Mouse (Mus musculus) right cerebral cortex, postnatal 4 days (tissue): Measurements from ENCODE around the gene Tgm6.
A peak's percentile ranks its signal among the peaks of the same experiment; 100 is the strongest.

Experiments used
- DNase-seq: peaks from one replicate; pipeline ENCODE4 v3.0.0-alpha.2; 2022

Tgm6 gene

DNA sequence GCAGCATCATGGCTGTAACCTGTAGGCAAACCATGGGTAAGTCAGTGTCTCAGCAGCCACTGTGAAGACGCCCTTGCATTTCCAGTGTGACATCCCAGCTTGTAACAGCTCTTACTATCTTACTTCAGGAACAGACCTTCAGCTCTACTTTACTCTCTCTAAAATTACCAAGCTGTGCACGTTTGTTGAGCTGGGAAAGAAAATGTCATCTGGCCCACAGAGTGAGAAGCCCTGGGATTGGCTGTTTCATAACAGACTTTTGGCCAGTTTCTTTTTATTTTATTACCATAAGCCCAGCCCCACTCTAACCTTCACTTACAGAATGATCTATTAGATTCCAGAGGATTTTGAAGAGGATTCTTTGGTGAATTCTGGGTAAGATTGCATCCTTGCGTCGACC is at the start of gene Tgm6:
TSS of gene Tgm6 (plus strand) at position 301 of the 400 bp plus-strand sequence.
- DNase-seq = no peak

DNA sequence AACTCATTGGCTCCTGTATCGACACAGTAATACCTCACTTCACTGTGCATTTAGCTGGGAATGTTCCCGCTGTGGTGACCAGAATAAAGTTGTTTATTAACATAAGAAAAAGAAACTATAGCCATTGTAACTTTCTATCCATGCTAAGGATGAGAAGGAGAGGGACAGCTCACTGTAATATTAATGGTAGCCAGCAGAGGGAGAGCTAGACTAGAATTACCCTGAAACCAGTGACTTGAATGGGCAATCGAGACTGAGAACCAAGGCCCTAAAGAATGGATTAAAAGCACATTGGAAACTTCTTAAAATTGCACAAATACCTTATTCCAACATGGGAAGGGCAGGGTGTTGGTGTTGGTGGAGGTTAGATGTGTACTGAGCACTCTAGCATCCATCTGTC is 44.0 kb upstream of the Tgm6 start:
- peak; percentile 33 for DNase-seq

DNA sequence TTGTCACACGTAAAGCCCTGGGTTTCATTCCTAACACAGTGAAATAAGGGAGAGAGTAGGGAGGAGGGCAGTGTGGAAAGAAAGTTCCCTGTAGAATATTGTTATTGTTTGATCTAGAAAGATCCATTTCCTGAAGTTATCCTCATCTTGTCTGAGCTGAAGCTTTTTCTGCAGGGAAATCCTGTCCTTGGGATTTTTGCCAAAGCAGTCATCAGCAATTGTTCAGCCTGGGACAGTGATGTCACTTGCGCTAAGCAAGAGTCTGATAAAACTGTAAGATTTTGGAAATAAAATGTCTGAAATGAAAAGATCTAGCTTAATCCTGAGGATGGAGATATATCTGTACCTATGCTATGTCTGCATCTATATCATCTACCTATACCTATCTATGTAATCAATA is 41.8 kb upstream of the Tgm6 start:
- no peak for DNase-seq

DNA sequence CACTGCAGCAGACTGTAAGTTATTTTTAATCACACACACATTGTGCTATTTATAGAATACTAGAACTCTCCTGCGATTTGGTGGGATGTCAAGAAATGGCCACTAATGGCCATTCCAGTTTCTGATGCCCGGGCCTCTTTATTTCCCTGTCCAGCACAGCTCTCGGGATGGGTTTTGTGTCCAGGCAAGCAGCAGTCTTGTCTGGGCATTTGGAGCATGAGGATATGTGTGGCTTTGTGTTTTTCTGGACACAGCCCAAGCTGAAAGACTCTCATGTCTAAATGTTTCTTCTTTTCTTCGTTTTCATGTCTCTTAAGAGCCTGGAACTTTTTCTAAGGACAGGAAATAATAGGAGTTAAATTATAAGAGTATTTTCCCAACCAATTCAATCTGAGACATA is 588 bp downstream of the Tgm6 start:
- DNase-seq = no peak

DNA sequence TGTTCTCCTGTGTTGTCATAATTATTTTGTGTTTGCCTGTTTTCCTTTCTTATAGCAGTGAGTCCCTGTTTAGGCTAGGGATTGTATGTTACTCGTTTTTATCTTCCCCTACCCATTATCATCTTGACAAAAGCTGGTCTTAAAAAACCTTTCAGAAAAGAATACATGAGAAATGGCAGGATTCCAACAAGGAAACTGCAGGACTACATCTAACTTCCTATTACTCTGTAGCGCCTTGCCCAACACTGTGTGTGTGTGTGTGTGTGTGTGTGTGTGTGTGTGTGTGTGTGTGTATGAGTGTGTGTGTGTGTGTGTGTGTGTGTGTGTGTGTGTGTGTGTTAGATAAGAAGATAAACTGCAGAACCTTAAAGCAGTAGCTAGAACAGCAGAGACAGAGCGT is 1.2 kb downstream of the Tgm6 start:
- DNase-seq = no peak

DNA sequence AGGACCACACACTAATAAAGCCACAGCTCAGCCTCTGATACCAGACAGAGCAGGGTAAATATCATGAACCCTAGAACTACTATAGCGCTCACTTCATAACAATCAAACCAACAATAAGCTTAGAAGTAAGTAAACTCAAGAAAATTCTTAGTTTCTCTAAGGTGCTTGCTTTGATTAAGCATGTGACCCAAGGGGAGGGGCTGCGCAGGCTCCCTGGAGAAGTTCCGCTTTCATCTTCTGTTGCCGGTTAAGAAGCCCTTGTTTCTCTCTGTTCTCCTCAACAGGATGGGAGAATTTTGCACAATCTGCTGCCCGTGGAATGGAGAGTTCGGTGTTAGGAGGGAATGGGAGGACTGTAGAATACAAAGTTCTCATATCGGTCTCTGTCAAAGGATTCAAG is 6.4 kb downstream of the Tgm6 start:
- DNase-seq = no peak

DNA sequence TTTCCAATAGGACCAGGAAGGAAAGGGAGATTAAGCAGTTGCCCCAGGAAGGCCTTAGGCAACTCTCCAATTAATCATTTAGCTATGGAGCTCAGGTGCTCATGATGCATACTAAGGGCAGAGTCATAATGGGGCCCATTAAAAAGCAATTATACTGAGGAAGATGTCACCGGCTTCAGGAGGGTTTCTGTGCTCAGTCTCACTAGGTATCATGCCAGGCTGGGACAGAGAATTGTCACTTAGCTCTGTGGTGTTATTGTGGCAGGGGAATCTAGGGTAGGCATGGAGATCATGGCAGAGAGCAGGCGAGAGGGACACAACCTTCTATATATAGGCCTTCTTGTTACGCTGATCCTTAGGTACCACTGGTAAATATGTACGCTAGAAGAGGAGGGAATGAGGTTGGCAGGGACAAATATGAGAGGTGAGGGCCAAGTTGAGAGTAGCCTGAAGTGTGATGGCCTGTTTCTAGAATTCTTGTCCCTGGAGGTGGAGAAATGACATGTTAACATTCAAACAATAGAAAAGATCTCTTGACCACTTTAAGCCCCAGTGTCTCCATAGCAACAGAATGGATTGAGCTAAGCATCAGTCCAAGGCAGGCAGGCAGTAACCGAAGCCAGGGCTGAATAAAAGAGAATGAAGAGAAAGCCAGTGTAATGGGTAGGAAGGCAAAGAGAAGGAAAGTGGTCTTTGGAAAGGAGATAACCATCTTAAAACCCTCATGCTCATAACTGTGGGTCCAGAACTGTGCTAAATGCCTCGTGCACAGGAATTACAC is 13.3 kb downstream of the Tgm6 start:
- no peak for DNase-seq

DNA sequence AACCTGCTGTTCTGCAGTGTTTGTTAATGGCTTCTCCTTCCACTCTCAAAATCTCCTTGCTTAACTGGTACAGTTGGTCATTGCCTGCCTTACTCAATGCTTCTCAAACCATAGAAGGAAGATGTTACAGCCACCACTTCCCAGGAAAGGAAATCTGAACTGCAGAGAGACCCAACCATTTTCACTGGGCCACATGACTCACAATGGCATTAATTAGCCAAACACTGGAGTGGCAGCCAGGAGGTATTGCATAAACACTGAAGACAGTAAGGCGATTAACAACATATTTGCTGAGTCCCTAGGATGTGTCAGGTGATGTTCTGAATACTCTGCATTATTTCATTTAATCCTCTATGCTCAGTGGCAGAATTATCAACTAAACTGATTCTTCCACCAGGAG is 13.9 kb downstream of the Tgm6 start:
- DNase-seq = no peak

DNA sequence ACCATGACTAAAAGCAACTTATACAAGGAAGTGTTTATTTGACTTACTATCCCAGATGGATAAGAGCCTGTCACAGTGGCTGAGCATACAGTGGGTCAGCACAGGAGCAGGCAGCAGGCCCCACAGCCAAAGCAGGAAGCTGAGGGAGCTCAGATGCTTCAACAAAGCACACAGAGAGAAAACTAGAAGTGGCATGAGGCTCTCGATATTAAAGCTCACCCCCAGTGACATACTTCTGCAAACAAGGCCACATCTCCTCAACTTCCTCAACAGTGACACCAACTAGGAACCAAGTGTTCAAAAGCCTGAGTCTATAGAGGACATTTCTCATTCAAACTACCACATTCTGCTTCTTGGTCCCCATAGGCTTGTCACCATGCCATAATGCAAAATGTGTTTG is 17.5 kb downstream of the Tgm6 start:
- DNase-seq = no peak

DNA sequence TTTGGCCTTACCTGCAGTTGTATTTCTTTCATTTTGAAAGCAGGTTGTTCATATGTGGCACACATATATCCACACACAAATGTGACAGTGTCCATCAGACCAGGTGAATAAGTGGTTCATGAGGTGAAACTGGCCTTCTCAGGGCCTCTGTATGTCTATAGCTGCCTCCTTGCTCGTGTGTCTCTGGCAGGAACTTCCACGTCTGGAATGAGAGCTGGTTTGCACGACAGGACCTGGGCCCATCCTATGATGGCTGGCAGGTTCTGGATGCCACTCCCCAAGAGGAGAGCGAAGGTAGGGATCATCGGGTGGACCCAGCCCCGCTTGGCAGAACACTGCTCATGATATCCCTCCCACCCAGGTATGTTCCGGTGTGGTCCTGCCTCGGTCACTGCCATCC is 30.8 kb downstream of the Tgm6 start:
- no peak for DNase-seq

DNA sequence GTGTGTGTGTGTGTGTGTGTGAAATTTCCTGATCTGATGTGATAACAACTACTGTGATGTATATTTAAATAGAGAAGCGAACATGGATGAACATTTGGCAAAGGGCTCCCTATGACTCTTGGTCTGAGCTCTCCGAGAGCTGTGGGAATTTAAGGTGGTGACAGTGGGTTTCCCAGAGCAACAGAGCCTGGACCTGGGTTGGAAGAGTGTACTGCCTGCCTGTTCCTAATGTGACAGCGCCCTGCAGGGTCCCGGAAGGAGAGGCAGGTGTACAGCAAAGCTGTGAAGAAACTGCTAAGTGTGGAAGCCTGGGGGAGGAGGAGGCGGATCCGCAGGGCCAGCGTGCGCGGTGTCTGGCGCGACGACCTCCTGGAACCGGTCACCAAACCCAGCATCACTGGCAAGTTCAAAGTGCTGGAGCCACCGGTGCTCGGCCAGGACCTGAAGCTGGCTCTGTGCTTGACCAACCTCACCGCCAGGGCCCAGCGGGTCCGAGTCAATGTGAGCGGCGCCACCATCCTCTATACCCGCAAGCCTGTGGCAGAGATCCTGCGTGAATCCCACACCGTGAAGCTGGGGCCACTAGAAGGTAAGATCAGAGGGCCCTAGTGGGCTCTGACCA is 32.6 kb downstream of the Tgm6 start:
- no peak for DNase-seq

DNA sequence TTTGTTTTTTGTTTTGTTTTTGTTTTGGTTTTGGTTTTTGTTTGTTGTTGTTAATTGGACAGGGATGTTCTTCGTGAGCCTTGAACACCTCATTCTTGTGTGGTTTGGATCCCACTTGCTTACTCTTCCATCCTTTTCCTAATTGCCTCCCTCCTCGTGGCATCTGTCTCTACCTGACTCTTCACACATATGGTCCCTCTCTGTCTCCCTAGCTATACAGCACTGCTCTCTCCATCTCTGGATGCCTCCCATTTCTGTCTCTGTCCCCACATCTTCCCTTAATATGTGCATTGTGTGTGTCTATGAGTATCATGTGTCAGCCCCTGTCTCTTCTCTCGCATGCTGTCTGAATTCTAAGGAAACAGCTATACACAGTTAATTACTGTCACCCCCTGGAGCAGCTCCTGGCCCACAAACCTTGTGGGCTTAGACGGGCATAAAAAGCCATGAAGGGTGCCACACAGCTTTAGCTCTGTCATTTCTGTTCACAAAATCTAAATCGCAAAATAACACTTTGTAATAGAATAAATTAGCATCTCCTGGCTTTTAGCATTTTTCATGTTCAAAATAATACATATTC is 34.0 kb downstream of the Tgm6 start:
- no peak for DNase-seq

DNA sequence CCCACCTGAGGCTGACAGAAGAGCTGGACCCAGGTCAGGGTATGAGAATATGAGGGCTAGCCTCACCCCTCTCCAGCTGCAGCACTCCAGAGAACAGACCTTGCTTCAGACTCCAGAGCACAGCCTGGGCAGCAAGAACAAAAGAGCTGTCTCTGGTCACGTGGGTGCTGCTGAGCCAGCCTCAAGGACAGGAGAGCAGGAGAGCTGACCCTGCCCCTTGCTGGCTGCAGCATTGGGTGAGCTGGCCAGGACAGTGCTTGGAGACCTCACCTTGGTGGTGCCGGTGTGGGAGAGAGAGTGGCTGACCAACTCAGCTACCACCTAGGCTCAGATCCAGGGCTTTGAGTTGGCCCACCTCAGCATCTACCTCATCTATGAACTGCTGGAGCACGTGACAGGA is 43.0 kb downstream of the Tgm6 start:
- DNase-seq = no peak

DNA sequence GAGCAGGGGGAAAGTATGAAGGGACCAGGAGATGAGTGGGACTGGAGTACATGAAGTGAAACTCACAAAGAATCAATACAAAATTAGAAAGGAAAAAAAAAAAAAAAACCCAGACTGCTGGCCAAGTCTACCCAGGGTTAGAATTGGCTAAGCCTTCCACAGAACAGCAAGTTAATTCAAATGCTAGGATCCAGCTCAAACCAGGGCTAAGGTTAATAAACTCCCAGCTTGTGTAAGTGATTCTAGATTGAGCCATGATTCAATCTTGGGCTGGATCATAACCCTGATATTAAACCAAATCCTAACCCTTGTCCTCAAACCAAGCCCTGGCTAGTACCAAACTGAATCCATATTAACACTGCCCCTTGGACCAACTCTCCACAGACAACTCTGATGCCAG is 43.6 kb downstream of the Tgm6 start:
- no peak for DNase-seq

DNA sequence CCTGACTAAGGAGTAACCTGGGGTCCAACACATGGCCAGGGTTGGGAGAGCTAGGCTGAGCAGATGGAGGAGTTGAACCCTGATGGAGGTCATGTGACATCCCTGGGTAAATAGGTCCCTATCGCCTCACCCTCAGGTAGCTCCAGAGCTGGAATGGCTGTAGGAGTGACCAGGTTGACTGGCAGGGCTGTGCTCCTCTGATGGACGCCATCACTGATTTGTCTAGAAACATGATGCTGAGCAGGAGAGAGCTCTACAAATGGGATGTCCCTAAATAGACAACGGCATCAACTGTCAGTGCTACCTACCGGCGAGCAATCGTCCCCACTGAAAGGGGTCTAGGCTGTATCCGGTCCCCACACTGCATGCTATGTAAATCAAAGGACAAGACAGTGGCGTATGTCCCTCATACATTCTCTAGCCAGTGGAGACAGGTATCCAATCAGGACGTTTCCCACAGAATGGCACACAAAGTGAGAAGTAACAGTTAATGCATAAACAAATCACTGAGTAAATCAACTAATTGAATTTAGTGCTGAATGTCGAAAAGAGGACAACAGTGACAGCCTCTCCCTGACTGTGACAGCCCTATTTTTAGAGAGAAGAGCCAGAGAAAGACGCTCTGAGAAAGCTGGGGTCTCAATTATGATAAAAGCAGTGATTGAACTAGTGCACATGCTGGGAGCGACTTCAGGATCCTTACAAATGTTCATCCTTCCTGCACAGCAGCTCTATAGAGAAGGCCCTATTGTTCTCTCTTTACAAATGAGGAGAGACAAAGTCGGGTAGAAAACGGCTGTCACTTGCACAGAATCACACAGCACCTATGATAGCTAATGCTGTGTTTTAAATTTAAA is 45.2 kb downstream of the Tgm6 start:
- DNase-seq = no peak

DNA sequence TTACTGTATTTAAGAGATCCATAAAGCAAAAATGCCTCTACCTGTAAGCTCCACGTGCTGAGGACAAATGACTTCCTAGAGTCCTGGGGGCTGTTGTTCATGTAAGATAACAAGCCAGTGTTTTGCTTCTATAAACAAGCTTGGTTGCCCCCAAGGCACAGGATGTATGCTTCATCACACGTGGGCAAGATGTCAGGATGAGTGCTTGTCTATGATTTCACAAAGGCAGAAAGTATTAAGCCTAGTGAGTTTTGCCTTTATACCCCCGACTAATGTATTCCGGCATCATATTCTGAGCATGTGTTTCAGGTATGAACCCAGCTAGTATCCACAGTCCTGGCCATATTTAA is 45.8 kb downstream of the Tgm6 start:
- no peak for DNase-seq

DNA sequence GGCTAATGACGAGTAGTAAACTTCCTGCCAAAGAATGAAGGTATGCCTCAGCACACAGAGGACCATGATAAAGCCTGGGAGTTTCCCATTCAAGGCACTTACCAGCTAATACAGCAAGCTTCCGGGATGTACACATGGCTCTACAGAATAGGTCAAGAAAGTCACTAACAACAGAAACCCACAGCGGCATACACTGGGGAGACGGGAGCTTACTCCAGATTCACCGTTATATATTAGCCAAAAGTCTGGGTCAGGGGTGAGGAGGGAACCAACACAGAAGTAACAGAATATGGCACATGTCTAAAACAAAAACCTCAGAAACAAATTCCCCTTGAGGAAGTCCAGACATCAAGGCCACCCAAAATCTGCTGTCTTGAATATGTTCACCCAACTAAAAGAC is 50.5 kb downstream of the Tgm6 start:
- no peak for DNase-seq

DNA sequence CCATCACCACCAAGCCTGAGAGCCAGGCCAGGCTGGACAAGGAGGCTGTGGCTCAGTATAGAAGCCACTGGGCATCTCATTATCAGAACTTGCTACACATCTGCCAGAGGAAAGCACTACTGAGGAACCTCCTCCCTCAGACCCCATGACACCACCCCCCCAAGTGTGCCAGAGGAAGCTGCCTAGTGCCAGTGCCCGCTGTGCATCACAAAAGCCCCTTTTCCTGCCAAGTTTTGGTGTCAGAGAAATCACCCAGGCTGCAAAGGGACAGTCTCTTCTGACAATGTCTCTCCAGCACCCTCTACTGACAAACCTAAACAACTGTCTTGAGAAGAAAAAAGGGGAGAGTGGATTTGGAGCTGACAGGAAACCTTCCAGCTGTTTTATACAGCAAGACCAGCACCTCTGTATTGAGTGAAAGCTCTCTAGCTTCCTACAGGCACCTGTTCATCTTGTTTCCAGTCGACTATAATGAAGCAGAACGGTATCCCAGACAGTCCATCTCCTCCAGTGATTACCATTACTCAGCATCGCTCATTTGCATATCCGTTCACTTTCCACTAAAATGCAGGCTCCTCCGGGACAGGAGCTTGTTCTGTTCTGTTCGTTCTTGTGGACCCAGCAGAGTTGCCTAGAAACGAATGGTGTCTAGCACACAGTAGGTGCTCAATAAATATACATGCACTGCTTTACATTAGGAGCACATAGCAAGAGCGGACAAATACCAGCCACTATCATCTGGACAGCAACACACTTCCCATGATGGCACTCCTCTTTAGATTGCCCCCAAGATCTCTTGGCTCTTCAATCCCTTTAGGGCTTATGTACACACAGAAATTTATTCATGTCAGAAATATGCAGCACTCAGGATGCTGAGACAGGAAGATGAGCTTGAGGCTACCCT is 54.3 kb downstream of the Tgm6 start:
- DNase-seq = peak; percentile 53

DNA sequence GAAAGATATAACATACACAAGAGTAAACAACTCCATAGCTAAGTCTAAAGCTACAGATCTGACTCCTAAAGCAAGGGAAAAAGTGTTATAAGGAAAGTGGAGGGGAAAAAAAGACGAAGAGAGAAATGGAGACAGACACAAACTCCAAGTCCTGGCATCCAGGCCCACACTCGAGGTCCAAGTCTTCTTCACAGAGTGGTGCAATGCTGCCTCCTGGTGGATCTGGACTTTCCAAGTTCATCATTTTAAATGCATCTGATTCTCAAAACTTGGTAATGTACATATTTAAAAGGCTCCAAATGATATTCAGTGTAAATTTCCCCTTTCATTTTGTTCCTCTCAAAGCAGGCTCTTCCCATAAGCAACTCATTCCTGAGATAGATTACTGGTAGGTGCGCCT is 55.6 kb downstream of the Tgm6 start:
- peak; percentile 82 for DNase-seq

DNA sequence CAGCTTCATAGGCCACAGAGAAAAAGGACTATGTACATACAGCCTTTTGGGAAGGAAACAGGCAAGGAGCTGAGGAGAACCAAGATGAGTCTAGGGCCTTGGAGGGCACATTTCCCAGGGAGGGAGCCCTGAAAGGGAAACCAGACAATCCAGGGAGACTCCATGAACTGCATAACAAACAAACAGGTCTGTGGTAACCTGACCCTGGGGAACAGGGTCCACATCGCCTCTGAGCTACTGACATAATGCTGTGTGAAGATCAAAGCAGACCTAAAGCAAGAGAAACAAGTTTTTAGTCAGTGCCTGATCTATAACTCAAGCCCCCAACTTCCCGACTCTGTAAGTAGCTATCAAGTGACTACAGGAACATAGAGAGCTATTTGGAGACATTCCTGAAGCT is 59.5 kb downstream of the Tgm6 start:
- no peak for DNase-seq

DNA sequence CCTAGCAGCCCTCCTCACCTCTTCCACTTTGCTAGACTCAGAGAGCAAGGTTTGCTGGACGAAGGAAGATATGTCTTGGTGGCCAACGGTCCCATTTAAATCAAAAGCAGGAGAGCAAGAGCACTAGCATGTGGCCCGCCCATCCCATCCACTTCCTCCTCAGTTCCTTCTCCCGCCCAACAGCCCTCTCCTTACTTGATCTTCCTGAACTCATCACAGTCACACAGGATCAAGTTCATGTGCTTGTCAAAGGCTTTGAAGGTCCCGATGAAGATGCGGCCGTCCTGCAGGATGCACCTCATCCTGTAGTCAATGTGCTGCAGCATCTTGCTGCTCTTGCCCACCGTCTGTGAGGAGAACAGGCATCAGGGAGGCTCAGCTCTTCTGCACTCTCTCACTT is 64.6 kb downstream of the Tgm6 start:
- DNase-seq = no peak

DNA sequence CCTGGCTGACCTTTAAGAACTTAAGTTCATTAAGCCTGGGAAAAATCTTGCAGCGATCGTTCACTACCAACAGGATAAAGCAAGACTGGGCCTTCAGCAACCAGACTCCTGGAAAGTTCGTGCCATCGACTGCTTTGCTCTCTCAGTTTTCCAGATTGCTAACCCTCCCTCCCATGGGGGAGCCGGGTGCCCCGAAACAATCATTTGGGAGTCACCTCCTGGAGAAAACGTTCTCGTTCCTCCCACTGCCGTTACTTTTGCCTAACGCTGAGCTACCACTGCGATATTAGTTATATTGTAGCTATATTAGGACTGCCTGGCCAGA is 66.1 kb downstream of the Tgm6 start:
- no peak for DNase-seq
